Comparison of ENCODE assay signal across 10 mouse cellular contexts in the genomic region with DNA sequence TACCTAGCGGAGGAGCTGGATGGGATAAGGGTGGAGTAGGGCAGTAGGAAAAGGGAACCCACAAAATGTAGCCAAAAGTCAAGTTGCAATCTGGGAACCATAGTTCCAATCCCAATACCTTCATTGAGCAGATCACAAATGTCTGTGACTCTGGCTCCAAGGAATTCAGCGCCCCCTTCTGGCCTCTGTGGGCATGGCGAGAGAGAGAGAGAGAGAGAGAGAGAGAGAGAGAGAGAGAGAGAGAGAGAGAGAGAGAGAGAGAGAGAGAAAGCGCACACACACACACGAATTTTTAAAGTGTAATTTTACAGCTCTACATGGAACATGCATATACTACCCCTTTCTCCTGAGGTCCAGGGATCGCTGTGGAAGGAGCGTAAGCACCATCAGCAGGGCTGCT. TPM values are rescaled to one million over a fixed set of nuclear protein-coding genes. Genes with fewer than 3 reads are reported as not detected.
DNase-seq lines count a peak whose midpoint lies in the region; ATAC-seq and TF ChIP-seq lines count a peak whose summit lies in the region.
"Had no signal": no experiment of that assay in that cellular context is flagged by ENCODE, and none has a peak within 500 bp of the region (broad histone marks: within the 10 kb centered on the region; RNA-seq: fewer than 3 reads in every experiment).

No protein-coding gene starts in this region.

- no peaks in the 10 kb centered on the region for H3K36me3 ChIP-seq in hindbrain, postnatal 0 days (ENCODE audit: insufficient read depth, low read length)
- no peaks in the 10 kb centered on the region for H3K36me3 ChIP-seq in hindbrain, embryonic 14.5 days (replicated peaks; ENCODE audit: control insufficient read depth, insufficient read depth)
- H3K36me3 ChIP-seq: hindbrain, embryonic 15.5 days; midbrain, embryonic 12.5 days had no signal

- WGBS in hindbrain, postnatal 0 days, result 22% methylated on average over 7 of the region's 7 CpGs
- WGBS in hindbrain, embryonic 14.5 days, result 18% methylated on average over 7 of the region's 7 CpGs

- peak; percentile 63 for DNase-seq in hindbrain, postnatal 0 days (ENCODE audit: low spot score)
- DNase-seq in hindbrain, embryonic 14.5 days (ENCODE audit: low spot score), result no peak
- peak; percentile 50 for DNase-seq in urinary bladder, postnatal 14 days (ENCODE audit: low spot score)
- DNase-seq in urinary bladder, postnatal 4 days (ENCODE audit: low spot score in 2 of 2), result no peak
- DNase-seq in right cerebral cortex, postnatal 4 days, result peak; percentile 66
- DNase-seq in gastrocnemius, postnatal 25 days, result no peak
- no peak for DNase-seq in heart, postnatal 25 days (ENCODE audit: low spot score)

- intact Hi-C loops in heart, postnatal 25 days (cut with DNase I), result no loop called here

- H3K27ac ChIP-seq in hindbrain, postnatal 0 days, result no peak overlapping the region
- H3K27ac ChIP-seq in hindbrain, embryonic 14.5 days, result no peak overlapping the region
- H3K27ac ChIP-seq: hindbrain, embryonic 15.5 days; midbrain, embryonic 12.5 days had no signal

- ATAC-seq in hindbrain, postnatal 0 days, result no peak
- ATAC-seq in hindbrain, embryonic 14.5 days (ENCODE audit: low FRiP score), result no peak
- ATAC-seq in granulocyte monocyte progenitor cell, adult 5-6 weeks (replicated peaks; ENCODE audit: poor library complexity, severe bottlenecking), result 0 out of 2 replicates have a peak, but pooled peaks have one; percentile 4

- H3K4me2 ChIP-seq in hindbrain, postnatal 0 days (ENCODE audit: low read depth, low read length), result no peak overlapping the region
- H3K4me2 ChIP-seq in hindbrain, embryonic 14.5 days (replicated peaks), result no peak overlapping the region
- H3K4me2 ChIP-seq: hindbrain, embryonic 15.5 days; midbrain, embryonic 12.5 days had no signal

- peak; percentile 64 for TF ChIP-seq CTCF in hindbrain, postnatal 0 days (IDR thresholded peaks at IDR 0.05; ENCODE audit: low read depth)

- H3K9ac ChIP-seq in hindbrain, postnatal 0 days (replicated peaks; ENCODE audit: low read length), result no peak overlapping the region
- H3K9ac ChIP-seq in hindbrain, embryonic 14.5 days, result no peak overlapping the region
- H3K9ac ChIP-seq: hindbrain, embryonic 15.5 days; midbrain, embryonic 12.5 days had no signal

- no peaks in the 10 kb centered on the region for H3K9me3 ChIP-seq in hindbrain, postnatal 0 days (ENCODE audit: low read length)
- H3K9me3 ChIP-seq in hindbrain, embryonic 14.5 days (ENCODE audit: control insufficient read depth, low read length), result no peaks in the 10 kb centered on the region
- H3K9me3 ChIP-seq: hindbrain, embryonic 15.5 days; midbrain, embryonic 12.5 days had no signal

- H3K27me3 ChIP-seq in hindbrain, postnatal 0 days (ENCODE audit: insufficient read depth, low read length), result no peaks in the 10 kb centered on the region
- no peaks in the 10 kb centered on the region for H3K27me3 ChIP-seq in hindbrain, embryonic 14.5 days (ENCODE audit: control insufficient read depth, insufficient read depth, low read length)
- H3K27me3 ChIP-seq: hindbrain, embryonic 15.5 days had no signal

- peaks cover 3% of the 10 kb centered on the region; the same call in 1 of the 2 replicates for H3K4me1 ChIP-seq in hindbrain, postnatal 0 days (ENCODE audit: insufficient read depth, low read length)
- no peaks in the 10 kb centered on the region for H3K4me1 ChIP-seq in hindbrain, embryonic 14.5 days (replicated peaks; ENCODE audit: control insufficient read depth, insufficient read depth, low read length)
- H3K4me1 ChIP-seq: hindbrain, embryonic 15.5 days; midbrain, embryonic 12.5 days had no signal

- H3K4me3 ChIP-seq in hindbrain, postnatal 0 days (ENCODE audit: low read length), result no peak overlapping the region
- H3K4me3 ChIP-seq in hindbrain, embryonic 14.5 days (replicated peaks; ENCODE audit: low read length), result no peak overlapping the region
- H3K4me3 ChIP-seq: hindbrain, embryonic 15.5 days; midbrain, embryonic 12.5 days had no signal

RNA-seq across cellular contexts. Expression of a gene that starts 6.8 kb away (rescaled TPM):
- 1.1 and 3.9 TPM in 2 replicates for total RNA-seq in hindbrain, postnatal 0 days (2014; rRNA removed)
- 1.2 and 1.9 TPM in 2 replicates for polyA plus RNA-seq in hindbrain, postnatal 0 days (2015; fragmentation: Nextera tagmentation; extraction: Ambion mirVana)
- polyA plus RNA-seq in hindbrain, embryonic 14.5 days (2014; fragmentation: Nextera tagmentation; extraction: Ambion mirVana), result 1.7 and 2.8 TPM in 2 replicates
- total RNA-seq in granulocyte monocyte progenitor cell, adult 5-6 weeks (2014; fragmentation: Nextera tagmentation), result 24.2 and 31.4 TPM in 2 replicates
- total RNA-seq in granulocyte monocyte progenitor cell, adult 5-6 weeks (2017), result 36.3 and 43.5 TPM in 2 replicates
- under 1 TPM; 0.13 to 0.70 TPM for total RNA-seq in gastrocnemius, postnatal 25 days (2021)
- total RNA-seq in heart, postnatal 25 days (2021), result under 1 TPM; 0.70 to 0.81 TPM

RNA-seq across cellular contexts. Expression of a gene that starts 14.2 kb away (rescaled TPM):
- total RNA-seq in hindbrain, postnatal 0 days (2014; rRNA removed), result not detected in 2 replicates
- 0.13 TPM in 1 of 2 replicates, not detected in the other for polyA plus RNA-seq in hindbrain, postnatal 0 days (2015; fragmentation: Nextera tagmentation; extraction: Ambion mirVana)
- polyA plus RNA-seq in hindbrain, embryonic 14.5 days (2014; fragmentation: Nextera tagmentation; extraction: Ambion mirVana), result not detected in 2 replicates
- total RNA-seq in granulocyte monocyte progenitor cell, adult 5-6 weeks (2014; fragmentation: Nextera tagmentation), result not detected in 2 replicates
- not detected in 2 replicates for total RNA-seq in granulocyte monocyte progenitor cell, adult 5-6 weeks (2017)
- total RNA-seq in gastrocnemius, postnatal 25 days (2021), result not detected
- not detected for total RNA-seq in heart, postnatal 25 days (2021)
- polyA plus RNA-seq: hindbrain, embryonic 15.5 days; midbrain, embryonic 12.5 days had no signal

RNA-seq across cellular contexts. Expression of a gene that starts 29.5 kb away (rescaled TPM):
- total RNA-seq in hindbrain, postnatal 0 days (2014; rRNA removed), result not detected in 2 replicates
- polyA plus RNA-seq in hindbrain, postnatal 0 days (2015; fragmentation: Nextera tagmentation; extraction: Ambion mirVana), result 0.46 TPM in 1 of 2 replicates, not detected in the other
- 0.31 TPM in 1 of 2 replicates, not detected in the other for polyA plus RNA-seq in hindbrain, embryonic 14.5 days (2014; fragmentation: Nextera tagmentation; extraction: Ambion mirVana)
- not detected in 2 replicates for total RNA-seq in granulocyte monocyte progenitor cell, adult 5-6 weeks (2014; fragmentation: Nextera tagmentation)
- not detected in 2 replicates for total RNA-seq in granulocyte monocyte progenitor cell, adult 5-6 weeks (2017)
- not detected for total RNA-seq in gastrocnemius, postnatal 25 days (2021)
- total RNA-seq in heart, postnatal 25 days (2021), result not detected
- polyA plus RNA-seq: midbrain, embryonic 12.5 days had no signal

RNA-seq across cellular contexts. Expression of a gene that starts 36.2 kb away (rescaled TPM):
- total RNA-seq in hindbrain, postnatal 0 days (2014; rRNA removed), result 34.5 and 52.3 TPM in 2 replicates
- 27.4 and 29.7 TPM in 2 replicates for polyA plus RNA-seq in hindbrain, postnatal 0 days (2015; fragmentation: Nextera tagmentation; extraction: Ambion mirVana)
- polyA plus RNA-seq in hindbrain, embryonic 14.5 days (2014; fragmentation: Nextera tagmentation; extraction: Ambion mirVana), result 30.1 and 30.3 TPM in 2 replicates
- 21.6 and 29.5 TPM in 2 replicates for total RNA-seq in granulocyte monocyte progenitor cell, adult 5-6 weeks (2014; fragmentation: Nextera tagmentation)
- total RNA-seq in granulocyte monocyte progenitor cell, adult 5-6 weeks (2017), result 19.5 and 21.8 TPM in 2 replicates
- 10 to 100 TPM in 1 of 2 experiments, 1 to 10 TPM in 1; 8.2 to 11.0 TPM for total RNA-seq in gastrocnemius, postnatal 25 days (2021)
- total RNA-seq in heart, postnatal 25 days (2021), result 1 to 10 TPM; 7.6 TPM

RNA-seq across cellular contexts. Expression of a gene that starts 46.8 kb away (rescaled TPM):
- total RNA-seq in hindbrain, postnatal 0 days (2014; rRNA removed), result 9.6 and 12.0 TPM in 2 replicates
- polyA plus RNA-seq in hindbrain, postnatal 0 days (2015; fragmentation: Nextera tagmentation; extraction: Ambion mirVana), result 17.3 and 21.6 TPM in 2 replicates
- polyA plus RNA-seq in hindbrain, embryonic 14.5 days (2014; fragmentation: Nextera tagmentation; extraction: Ambion mirVana), result 19.6 and 20.9 TPM in 2 replicates
- total RNA-seq in granulocyte monocyte progenitor cell, adult 5-6 weeks (2014; fragmentation: Nextera tagmentation), result 5.8 and 6.0 TPM in 2 replicates
- total RNA-seq in granulocyte monocyte progenitor cell, adult 5-6 weeks (2017), result 2.0 and 3.4 TPM in 2 replicates
- 1 to 10 TPM; 1.3 to 1.8 TPM for total RNA-seq in gastrocnemius, postnatal 25 days (2021)
- 1 to 10 TPM; 1.8 to 2.5 TPM for total RNA-seq in heart, postnatal 25 days (2021)

Comparison
In these comparisons a context has a peak if more than half of its experiments do, and no peak if none do; other contexts are left out.
1. DNase-seq: peak in hindbrain, postnatal 0 days (single experiment), urinary bladder, postnatal 14 days (single experiment) and right cerebral cortex, postnatal 4 days (single experiment); none in hindbrain, embryonic 14.5 days (single experiment), urinary bladder, postnatal 4 days (0 of 2), gastrocnemius, postnatal 25 days (single experiment) and heart, postnatal 25 days (single experiment).